Mouse (Mus musculus) embryonic fibroblast, embryonic 13.5 days (primary cell): ENCODE results near the gene Spata13.

ENCODE experiments used
- CTCF ChIP-seq: IDR thresholded peaks from 2 replicates; pipeline ENCODE4 v1.5.1; 2011; ENCODE audit warnings: mild to moderate bottlenecking, control low read depth, low read length, moderate library complexity, borderline replicate concordance; ENCODE audit not compliant: insufficient read depth
- POLR2A ChIP-seq: IDR thresholded peaks from 2 replicates; pipeline ENCODE4 v1.6.1; 2011; ENCODE audit warnings: low read depth, mild to moderate bottlenecking, control low read depth, low read length, moderate library complexity

GRCm38 (mm10) chr14:60704961-60705360 is 71.2 kb downstream of the Spata13 start:
- TF ChIP-seq POLR2A (no peak), CTCF (no peak)
